Mouse (Mus musculus): ENCODE data around the gene Crk.

Crk gene

DNA sequence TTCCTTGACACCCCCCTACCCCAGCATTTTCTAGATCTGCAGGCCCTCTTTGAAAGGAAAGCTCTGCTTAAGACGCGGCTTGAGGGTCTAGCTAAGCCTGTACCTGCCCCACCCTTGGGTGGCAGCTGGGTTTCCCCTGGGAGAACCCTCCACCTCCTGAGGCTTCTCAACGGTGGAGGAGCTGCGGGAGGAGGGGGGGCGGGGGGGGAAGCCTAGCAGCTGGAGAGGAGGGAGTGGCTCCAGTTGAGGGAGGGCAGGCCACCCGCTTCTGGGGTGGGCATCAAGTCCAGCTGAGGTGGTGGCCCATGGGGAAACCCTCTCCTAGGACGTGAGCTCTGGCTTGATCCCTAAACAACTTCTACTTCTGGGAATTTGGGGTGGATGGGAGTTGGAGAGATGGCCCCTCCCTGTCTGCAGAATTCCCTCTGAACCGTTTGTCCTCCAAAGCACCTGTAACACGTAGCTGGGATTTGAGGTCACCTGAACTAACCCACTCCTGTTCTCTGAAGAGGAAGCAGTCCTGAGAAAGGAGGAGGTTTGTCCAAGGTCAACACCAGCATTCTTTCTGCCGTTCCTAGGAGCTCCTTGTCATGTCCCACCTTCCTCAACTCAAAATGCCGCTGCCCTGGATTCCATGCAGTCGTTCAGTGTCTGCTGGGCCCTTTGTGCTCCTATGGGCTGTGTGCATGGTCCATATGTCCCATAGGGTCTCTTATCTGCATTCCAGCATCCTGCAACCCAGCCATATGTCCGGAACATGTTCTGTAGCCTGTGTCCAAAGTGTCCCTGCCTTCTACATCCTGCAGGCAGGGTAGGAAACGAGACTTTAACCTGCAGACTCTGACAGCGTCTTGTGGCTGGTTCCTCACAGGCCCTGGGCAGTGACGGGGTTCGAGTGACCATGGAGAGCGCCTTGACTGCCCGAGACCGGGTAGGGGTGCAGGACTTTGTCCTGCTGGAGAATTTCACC lies 22.2 kb upstream of the Crk start:
- DNase-seq, result peak; percentile 25

DNA sequence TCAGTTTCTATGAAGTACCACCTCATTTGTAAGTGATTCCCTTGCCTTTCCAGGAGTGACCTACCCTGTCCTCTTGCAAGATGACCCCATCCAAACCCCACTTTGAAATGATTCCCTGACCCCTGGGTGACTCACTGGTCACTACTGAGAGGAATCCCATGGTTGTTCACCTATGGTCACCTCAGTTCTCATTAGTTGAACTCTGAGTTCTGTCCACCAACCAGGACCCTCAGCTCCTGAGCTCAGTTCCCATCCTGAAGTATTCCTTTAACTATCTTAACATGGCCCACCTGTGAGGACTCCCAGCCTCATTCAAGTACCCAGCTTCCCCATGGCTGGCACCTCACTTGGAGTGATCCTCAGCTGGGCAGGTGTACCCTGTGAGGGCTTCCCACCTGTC lies 21.2 kb upstream of the Crk start:
- DNase-seq, result no peak

DNA sequence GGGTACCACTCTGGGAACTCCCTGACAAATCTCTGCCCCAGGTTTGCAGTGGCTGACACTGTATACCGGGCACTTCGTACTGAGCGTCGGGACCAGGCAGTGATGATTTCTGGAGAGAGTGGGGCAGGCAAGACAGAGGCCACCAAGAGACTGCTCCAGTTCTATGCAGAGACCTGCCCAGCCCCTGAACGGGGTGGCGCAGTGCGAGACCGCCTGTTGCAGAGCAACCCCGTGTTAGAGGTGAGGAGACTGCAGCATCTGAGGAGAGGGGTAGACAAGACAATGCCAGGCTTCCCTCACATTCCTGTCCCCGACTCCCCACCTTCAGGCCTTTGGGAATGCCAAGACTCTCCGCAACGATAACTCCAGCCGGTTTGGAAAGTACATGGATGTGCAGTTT lies 20.7 kb upstream of the Crk start:
- DNase-seq, result no peak

DNA sequence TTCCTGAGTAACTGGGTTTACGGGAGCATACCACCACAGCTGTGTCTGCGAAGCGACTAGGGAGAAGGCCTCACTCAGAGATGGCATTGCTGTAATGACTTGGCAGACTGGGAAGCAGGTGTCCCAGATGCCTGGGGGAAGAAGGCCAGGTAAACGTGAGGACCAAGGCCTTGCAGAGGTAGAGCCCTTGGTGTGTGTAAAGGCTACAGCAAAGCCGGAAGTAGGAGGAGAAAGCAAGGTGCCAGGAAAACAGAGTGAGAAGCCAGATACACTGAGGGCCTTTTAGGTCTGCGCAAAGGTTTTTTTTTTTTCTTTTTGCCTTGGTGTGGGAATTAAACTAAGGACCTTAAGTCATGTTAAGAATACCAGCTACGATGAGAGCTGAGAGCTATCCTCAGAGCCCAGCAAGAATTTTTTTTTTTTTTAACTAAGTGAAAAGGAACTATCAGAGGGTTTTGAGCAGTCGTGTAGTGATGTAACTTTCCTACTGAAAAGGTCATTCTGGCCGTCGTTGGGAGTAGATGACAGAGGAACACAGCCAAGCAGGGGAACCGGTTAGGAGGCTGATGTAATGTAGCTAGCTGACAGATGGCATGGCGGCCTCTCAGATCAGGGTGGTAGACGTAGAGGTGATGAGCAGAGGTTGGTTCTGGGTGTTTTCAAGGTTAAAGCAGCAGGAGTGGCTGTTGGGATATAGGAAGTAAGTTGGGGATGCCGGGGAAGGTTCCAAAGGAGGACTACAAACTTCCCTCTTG lies 19.9 kb upstream of the Crk start:
- DNase-seq, result no peak

DNA sequence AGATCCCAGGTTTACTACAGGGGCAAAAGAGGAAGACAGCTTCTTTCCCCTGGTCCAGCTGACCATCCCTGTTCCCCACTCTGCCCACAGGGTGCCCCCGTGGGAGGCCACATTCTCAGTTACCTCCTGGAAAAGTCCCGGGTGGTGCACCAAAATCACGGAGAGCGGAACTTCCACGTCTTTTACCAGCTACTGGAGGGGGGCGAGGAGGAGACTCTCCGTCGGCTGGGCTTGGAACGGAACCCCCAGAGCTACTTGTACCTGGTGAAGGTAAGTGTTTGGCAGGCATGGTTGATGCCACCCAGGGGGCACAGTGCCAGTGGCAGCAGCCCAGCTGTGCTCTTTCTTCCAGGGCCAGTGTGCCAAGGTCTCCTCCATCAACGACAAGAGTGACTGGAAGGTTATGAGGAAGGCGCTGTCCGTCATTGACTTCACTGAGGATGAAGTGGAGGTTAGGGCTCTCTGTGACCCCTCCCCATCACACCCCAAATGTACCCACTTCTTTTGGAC lies 18.9 kb upstream of the Crk start:
- DNase-seq, result no peak

DNA sequence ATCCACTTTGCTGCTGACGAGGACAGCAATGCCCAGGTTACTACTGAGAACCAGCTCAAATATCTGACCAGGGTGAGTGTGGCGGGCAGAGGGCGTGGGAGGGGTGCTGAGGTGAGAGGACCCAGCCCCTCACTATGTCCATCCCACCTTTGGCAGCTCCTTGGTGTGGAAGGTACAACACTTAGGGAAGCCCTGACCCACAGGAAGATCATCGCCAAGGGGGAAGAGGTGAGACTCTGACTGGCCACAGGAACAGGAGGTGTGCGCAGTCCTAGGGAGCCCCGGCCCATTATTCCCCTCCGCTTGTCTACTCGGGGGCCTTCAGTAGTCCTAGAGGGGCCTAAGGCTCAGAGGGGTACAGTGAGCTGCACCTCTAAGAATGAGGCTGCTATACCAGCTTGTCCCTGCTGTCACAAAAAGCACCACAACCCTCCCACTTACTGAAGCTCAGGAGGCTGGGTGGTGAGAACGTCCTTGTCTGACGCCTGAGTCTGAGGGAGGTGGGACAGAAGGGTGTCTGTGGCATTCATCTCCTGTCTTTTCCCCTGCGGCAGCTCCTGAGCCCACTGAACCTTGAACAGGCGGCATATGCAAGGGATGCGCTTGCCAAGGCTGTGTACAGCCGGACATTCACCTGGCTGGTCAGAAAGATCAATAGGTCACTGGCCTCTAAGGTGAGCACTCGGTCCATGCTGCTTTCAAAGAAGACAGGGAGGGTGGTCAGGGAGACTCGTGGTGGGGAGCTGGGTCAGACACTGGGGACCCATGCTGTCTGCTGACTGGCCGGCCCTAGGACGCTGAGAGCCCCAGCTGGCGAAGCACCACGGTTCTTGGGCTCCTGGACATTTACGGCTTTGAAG lies 17.9 kb upstream of the Crk start:
- no peak for DNase-seq

DNA sequence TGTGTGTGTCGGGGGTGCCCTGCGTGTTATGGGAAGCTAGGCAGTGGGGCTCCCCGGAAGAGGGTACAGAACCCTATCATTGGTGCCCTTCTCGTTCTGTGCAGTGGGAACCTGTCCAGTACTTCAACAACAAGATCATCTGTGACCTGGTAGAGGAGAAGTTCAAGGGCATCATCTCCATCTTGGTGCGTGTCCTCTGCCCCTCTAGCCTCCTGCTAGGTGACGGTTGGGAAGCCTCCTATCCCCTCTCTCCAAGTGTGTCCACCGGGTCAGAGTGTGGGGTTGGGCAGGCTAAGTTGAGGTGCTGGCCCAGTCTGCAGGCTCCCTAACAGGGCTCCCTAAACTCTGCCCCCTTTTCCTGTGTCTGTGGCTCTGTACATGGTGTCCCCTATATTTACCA lies 16.9 kb upstream of the Crk start:
- no peak for DNase-seq

DNA sequence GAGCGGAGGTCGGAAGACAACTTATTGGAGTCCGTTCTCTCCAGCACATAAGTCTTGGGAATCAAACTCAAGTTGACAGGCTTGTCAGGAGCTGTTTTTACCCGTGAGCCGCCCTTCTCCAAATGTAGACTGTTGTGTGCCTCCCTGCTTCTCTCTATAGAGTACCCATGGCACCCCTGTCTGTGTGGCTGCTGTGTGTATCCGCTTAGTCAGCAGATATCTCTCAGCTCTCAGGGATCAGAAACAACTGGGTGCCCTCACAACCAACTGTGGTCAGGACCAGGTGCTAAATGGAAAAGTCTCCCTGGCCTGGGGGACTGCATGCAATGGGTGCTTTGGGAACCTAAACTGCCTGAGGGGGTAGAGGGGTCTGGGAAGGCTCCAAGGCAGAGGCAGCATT lies 12.8 kb upstream of the Crk start:
- no peak for DNase-seq

DNA sequence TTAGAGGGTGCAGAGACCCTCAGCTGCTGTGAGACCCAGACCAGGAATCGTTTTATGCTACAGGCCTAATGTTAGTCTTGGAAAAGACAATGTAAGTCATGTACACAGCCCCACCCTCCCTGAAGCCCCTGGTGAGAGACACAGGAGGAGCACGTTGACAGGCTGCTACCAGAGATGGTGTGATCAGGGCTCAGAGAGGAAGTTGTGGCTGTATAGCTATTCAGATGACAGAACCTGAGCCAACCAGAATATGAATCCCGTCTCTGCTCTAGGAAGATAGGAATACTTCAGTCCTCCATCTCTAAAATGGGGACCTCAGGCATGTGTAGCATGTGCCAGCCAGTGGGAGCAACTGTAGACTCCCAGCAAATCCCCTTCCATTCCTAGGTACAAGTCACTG lies 10.4 kb upstream of the Crk start:
- DNase-seq, result no peak

DNA sequence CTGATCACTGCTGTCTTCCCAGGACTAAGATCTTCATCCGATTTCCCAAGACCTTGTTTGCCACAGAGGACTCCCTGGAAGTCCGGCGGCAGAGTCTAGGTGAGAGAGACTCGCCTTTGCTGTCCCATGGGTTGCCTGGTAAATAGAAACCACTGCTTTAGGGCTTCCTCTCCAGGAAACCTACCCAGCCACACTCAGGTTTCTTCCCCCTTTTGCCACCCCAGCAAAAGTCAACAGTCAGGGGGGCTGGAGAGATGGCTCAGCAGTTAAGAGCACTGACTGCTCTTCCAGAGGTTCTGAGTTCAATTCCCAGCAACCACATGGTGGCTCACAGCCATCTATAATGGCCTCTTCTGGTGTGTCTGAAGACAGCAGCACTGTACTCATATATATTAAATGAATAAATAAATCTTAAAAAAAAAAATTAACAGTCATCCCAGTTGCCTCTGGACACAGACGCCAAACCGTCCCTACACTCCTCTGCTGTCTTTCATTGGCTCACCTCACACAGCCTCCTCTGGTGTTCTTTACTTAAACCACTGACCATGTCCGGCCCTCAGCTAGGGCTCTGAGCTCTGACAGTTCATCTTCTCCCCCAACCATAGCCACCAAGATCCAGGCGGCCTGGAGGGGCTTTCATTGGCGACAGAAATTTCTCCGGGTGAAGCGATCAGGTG lies 9.7 kb upstream of the Crk start:
- no peak for DNase-seq

DNA sequence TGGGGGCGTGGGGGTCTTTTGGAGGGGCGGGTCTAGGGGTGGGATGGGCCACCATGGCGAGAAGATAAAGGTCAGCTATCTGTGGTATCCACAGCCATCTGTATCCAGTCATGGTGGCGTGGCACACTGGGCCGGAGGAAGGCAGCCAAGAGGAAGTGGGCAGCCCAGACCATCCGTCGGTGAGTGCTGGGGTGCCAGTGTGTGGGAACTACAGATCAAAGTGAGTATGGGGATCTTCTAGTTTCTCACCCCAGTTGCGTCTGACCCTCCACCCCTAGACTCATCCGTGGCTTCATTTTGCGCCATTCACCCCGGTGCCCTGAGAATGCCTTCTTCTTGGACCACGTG lies 9.2 kb upstream of the Crk start:
- no peak for DNase-seq

DNA sequence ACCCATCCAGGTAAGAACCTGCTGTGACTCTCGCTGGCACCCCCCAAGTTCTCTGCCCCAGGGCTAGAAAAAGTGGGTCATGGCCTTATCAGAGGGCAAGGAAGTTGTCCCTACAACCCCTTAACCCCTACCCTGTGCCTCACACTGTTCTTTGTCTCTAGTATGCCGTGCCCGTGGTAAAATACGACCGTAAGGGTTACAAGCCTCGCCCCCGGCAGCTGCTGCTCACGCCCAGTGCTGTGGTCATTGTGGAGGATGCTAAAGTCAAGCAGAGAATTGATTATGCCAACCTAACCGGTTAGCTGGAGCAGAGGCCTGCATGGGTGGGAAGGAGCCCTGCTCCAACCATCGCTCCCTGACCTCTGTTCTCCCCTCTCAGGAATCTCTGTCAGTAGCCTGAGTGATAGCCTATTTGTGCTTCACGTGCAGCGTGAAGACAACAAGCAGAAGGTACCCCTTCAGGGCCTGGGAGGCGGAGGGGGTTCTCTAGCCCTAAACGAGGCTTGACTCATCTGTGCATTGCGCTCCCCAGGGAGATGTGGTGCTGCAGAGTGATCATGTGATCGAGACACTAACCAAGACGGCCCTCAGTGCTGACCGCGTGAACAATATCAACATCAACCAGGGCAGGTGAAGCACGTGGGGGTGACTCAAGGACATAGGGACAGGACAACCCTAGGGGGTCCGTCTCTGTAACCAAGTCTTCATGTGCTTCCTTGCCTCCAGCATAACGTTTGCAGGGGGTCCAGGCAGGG lies 7.5 kb upstream of the Crk start:
- no peak for DNase-seq

DNA sequence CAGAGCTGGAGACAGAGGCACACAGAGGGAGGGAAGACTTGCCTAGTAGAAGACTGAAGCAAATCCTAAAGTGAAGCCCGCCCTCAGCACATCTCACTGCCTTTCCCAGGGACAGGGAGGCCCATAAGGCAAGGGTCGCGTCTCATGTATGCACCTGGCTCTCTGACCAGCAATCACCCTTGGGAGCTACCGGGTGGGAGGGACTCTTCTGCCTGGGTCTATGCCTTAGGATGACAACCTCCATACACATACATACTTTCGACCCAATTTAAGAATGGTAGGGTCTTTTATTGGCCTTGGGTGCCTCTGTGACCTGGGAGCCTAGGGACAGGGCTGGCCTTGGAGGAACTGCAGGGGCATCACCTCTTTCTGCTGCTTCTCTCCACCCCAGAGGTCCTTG lies 5.6 kb upstream of the Crk start:
- DNase-seq, result no peak

DNA sequence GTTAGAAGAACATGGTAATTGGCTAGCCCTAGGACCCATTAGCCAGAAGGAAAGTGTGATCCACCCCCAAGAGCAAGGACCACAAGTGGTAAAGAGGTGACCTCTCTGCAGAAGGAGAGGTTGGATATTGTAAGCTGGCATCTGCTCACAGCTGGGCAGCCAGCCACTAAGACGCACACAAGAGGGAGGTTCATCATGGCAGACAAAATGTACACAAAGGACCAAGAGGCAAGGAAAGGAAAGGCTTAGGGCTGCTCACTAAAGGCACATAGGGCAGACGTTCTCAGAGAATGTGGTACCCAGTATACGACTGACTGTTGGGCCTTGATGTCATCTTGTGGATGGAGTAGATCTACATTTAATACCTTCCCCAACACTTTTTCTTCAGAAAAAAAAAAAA lies 4.2 kb upstream of the Crk start:
- DNase-seq, result no peak

DNA sequence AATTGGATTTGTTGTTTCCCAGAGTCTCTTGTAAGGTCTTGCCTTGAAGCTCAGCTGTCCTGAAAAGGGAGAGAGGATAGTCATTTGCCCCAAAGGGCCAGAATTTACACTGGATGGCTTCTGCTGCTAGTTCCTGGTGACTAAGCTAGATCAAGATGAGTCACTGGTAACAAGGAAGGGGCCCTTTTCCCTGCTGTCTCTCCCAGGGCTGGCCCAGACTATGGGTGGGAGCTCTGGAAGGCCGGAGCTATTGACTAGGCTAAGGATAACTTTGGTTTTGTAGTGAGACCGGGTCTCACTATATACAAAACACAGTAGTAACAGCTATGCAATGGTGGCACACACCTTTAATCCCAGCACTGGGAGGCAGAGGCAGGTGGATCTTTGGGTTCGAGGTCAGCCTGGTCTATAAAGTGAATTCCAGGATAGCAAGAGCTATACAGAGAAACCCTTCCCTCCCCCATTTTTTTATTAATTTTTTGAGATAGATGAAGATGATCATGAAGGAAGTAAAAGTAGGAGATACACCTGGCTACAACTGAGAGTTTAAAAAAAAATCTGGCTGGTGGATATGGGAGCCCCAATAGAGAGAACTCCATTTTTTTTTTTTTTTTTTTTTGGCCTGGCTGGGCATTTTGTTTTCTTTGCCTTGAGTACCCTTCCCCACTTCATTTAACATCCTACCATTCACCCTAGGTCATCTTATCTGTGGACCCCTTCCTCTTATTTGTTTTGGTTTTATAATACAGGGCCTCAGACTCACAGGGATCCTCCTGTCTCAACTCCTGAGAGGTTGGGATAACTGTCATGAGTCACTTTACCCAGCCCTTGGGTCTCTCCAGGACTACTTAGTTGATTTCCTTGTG lies 945 bp upstream of the Crk start:
- no peak for DNase-seq

DNA sequence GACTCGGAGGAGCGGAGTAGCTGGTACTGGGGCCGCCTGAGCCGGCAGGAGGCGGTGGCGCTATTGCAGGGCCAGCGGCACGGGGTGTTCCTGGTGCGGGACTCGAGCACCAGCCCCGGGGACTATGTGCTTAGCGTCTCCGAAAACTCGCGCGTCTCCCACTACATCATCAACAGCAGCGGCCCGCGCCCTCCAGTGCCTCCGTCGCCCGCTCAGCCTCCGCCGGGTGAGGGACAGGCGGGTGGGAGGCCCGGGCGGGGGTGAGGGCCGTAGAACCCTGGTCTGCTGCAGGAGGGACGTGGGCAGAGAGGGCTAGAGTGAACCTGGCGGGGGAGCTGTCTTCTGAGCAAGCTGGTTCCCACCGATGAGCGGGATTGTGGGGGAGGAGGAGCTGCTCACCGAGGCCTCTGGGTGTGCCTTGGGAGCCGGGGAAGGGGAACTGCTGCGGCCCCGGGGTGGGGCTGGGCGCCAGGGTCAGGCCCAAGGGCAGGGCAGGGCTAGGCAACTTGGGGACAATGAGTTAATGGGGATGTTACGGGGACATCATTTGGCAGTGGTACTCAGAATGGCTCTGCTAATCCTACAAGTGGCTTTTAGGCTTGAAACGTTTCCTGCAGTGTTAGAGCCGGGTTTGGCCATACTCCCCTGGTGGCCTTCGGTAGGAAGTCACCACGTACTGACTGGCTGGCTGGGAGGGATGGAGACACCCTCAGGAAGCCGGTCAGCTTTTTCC lies 546 bp downstream of the Crk start:
- no peak for DNase-seq

DNA sequence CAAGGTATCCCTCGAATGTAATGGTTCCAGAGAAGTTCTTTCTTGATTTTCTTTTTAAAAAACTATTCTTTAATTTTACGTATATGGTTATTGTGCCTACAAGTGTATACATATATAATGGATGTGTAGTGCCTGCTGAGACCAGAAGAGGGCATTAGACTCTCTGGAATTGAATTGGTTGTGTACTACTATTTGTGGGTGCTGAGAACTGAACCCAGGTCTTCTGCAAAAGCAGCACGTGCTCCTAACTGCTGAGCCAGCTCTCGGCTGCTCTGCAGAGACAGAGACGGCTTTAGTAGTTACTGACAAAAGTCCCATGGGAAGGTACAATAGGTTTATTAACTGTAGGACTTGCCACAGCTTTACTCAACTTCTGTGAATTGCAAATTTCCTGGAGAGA lies 5.4 kb downstream of the Crk start:
- no peak for DNase-seq

DNA sequence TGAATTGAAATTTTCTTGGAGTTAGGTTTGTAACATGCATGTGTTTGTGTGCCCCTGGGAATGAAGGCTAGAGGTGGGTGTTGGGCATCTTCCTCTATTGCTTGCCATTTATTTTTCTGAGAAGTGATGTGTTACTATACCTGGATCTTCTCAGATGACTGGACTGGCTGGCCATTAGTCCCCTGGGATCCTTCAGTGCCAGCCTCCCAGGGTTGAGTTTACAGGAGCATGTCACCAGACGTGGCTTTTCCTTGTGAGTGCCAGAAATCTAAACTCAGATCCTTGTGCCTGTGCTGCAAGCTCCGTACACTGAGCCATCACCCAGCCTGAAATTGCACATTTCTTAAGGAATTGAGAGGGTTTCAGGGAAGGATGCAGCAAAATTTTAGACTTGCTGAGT lies 5.9 kb downstream of the Crk start:
- no peak for DNase-seq

DNA sequence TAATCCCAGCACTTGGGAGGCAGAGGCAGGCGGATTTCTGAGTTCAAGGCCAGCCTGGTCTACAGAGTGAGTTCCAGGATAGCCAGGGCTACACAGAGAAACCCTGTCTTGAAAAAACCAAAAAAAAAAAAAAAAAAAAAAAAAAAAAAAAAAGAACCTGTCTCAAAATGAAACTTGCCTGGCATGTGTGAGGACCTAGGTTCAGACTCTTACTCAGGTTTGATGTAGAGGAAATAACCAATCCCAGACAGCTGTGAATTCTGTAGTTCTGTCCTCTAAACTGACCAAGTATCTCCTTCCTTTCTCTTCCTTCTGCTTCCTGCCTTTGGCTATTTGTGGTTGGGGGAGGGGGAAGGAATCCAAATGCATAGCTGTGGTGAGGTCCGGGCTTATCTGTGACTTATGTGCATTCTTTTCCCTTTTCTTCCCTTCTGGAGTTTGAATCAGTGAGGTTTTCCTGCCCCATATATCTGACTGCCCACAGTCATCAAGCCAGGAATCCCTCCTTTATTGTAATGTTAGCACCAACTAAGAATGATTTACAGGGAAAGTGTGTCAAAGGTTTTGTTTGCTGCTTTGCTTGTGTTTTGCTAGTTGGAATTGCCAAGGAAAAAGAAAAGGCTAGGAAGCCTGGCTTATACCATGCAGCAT lies 8.4 kb downstream of the Crk start:
- no peak for DNase-seq

DNA sequence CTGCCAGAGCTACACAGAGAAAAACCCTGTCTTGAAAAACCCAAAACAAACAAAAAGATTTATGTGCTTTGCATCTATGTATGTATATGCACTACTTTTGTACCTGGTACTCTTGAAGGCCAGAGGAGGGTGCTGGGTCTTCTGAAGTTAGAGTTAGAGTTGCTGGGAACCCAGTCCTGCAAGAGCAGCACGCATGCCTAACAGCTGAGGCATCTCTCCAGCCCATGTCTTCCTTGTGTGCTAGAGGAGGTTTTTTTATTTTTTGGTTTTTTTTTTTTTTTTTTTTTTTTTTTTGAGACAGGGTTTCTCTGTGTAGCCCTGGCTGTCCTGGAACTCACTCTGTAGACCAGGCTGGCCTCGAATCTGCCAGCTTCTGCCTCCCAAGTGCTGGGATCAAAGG lies 9.1 kb downstream of the Crk start:
- DNase-seq, result no peak

Measured in thymus, postnatal 14 days (tissue).